Mouse (Mus musculus): ENCODE measurements at regions not wholly inside any gene's neighbourhood (a gene's known extent, or its start where the extent isn't known, plus 50 kb on each side); places are given as distances from the start of the nearest gene placed in this dataset.

- H3K9me3 ChIP-seq (ENCODE audit: low read length), result peaks cover 17% of the 10 kb centered on the region
- H3K27me3 ChIP-seq (ENCODE audit: insufficient read depth, low read length), result no peaks in the 10 kb centered on the region
- no peak overlapping the region for H3K4me3 ChIP-seq (replicated peaks; ENCODE audit: low read length)
- no peaks in the 10 kb centered on the region for H3K36me3 ChIP-seq (ENCODE audit: insufficient read depth, low read length)
- H3K4me1 ChIP-seq (replicated peaks; ENCODE audit: low read depth, low read length), result peaks cover 25% of the 10 kb centered on the region
- TF ChIP-seq CTCF (conservative IDR thresholded peaks at IDR 0.05; ENCODE audit: low read length), result no peak
- TF ChIP-seq NANOG (IDR thresholded peaks at IDR 0.05; ENCODE audit: borderline replicate concordance, low read length), result no peak
- TF ChIP-seq POU5F1 (IDR thresholded peaks at IDR 0.05; ENCODE audit: borderline replicate concordance, low read length), result no peak
These were observed 73.8 kb upstream of the Gm9887 start for GRCm38 (mm10) chr12:69446085-69446467.

- no peaks in the 10 kb centered on the region for H3K36me3 ChIP-seq (ENCODE audit: insufficient read depth, low read length)
These were observed 70.1 kb upstream of the Gm9887 start for GRCm38 (mm10) chr12:69442321-69442720.

GRCm38 (mm10) chr12:69441764-69442163 lies 69.5 kb upstream of the Gm9887 start:
- H3K27me3 ChIP-seq (ENCODE audit: insufficient read depth, low read length), result no peaks in the 10 kb centered on the region
- H3K9me3 ChIP-seq (ENCODE audit: low read length), result peaks cover 27% of the 10 kb centered on the region
- TF ChIP-seq POU5F1 (IDR thresholded peaks at IDR 0.05; ENCODE audit: borderline replicate concordance, low read length) (no peak), NANOG (IDR thresholded peaks at IDR 0.05; ENCODE audit: borderline replicate concordance, low read length) (no peak), CTCF (conservative IDR thresholded peaks at IDR 0.05; ENCODE audit: low read length) (no peak)
- H3K4me1 ChIP-seq (replicated peaks; ENCODE audit: low read depth, low read length), result peaks cover 20% of the 10 kb centered on the region
- no peaks in the 10 kb centered on the region for H3K36me3 ChIP-seq (ENCODE audit: insufficient read depth, low read length)
- no peak overlapping the region for H3K4me3 ChIP-seq (replicated peaks; ENCODE audit: low read length)

More at GRCm38 (mm10) chr12:69442321-69442720, 70.1 kb upstream of the Gm9887 start:
- Histone ChIP-seq H3K4me1 (replicated peaks; ENCODE audit: low read depth, low read length) (peaks cover 21% of the 10 kb centered on the region), H3K4me3 (replicated peaks; ENCODE audit: low read length) (no peak overlapping the region), H3K27me3 (ENCODE audit: insufficient read depth, low read length) (no peaks in the 10 kb centered on the region), H3K9me3 (ENCODE audit: low read length) (peaks cover 27% of the 10 kb centered on the region)
- TF ChIP-seq NANOG (IDR thresholded peaks at IDR 0.05; ENCODE audit: borderline replicate concordance, low read length) (no peak), CTCF (conservative IDR thresholded peaks at IDR 0.05; ENCODE audit: low read length) (no peak), POU5F1 (IDR thresholded peaks at IDR 0.05; ENCODE audit: borderline replicate concordance, low read length) (no peak)

- peaks cover 11% of the 10 kb centered on the region; the same call in 1 of the 2 replicates for H3K27me3 ChIP-seq (ENCODE audit: insufficient read depth, low read length)
- TF ChIP-seq NANOG (IDR thresholded peaks at IDR 0.05; ENCODE audit: borderline replicate concordance, low read length) (no peak), POU5F1 (IDR thresholded peaks at IDR 0.05; ENCODE audit: borderline replicate concordance, low read length) (no peak), CTCF (conservative IDR thresholded peaks at IDR 0.05; ENCODE audit: low read length) (no peak)
- peaks cover 28% of the 10 kb centered on the region for H3K9me3 ChIP-seq (ENCODE audit: low read length)
- peaks cover 19% of the 10 kb centered on the region for H3K4me1 ChIP-seq (replicated peaks; ENCODE audit: low read depth, low read length)
- H3K36me3 ChIP-seq (ENCODE audit: insufficient read depth, low read length), result no peaks in the 10 kb centered on the region
- no peak overlapping the region for H3K4me3 ChIP-seq (replicated peaks; ENCODE audit: low read length)
These were observed 66.0 kb upstream of the Gm9887 start for GRCm38 (mm10) chr12:69438271-69438670.

- Histone ChIP-seq H3K4me3 (replicated peaks; ENCODE audit: low read length) (no peak overlapping the region), H3K27me3 (ENCODE audit: insufficient read depth, low read length) (peaks cover 11% of the 10 kb centered on the region; the same call in 1 of the 2 replicates), H3K9me3 (ENCODE audit: low read length) (peaks cover 18% of the 10 kb centered on the region), H3K4me1 (replicated peaks; ENCODE audit: low read depth, low read length) (peaks cover 19% of the 10 kb centered on the region), H3K36me3 (ENCODE audit: insufficient read depth, low read length) (no peaks in the 10 kb centered on the region)
- TF ChIP-seq POU5F1 (IDR thresholded peaks at IDR 0.05; ENCODE audit: borderline replicate concordance, low read length), result no peak
- TF ChIP-seq CTCF (conservative IDR thresholded peaks at IDR 0.05; ENCODE audit: low read length), result no peak
- no peak for TF ChIP-seq NANOG (IDR thresholded peaks at IDR 0.05; ENCODE audit: borderline replicate concordance, low read length)
These were observed 64.7 kb upstream of the Gm9887 start for GRCm38 (mm10) chr12:69436839-69437501.

- peaks cover 16% of the 10 kb centered on the region for H3K9me3 ChIP-seq (ENCODE audit: low read length)
- H3K4me1 ChIP-seq (replicated peaks; ENCODE audit: low read depth, low read length), result peaks cover 19% of the 10 kb centered on the region
- TF ChIP-seq POU5F1 (IDR thresholded peaks at IDR 0.05; ENCODE audit: borderline replicate concordance, low read length) (no peak), CTCF (conservative IDR thresholded peaks at IDR 0.05; ENCODE audit: low read length) (no peak), NANOG (IDR thresholded peaks at IDR 0.05; ENCODE audit: borderline replicate concordance, low read length) (no peak)
- peaks cover 11% of the 10 kb centered on the region; the same call in 1 of the 2 replicates for H3K27me3 ChIP-seq (ENCODE audit: insufficient read depth, low read length)
- H3K36me3 ChIP-seq (ENCODE audit: insufficient read depth, low read length), result no peaks in the 10 kb centered on the region
- no peak overlapping the region for H3K4me3 ChIP-seq (replicated peaks; ENCODE audit: low read length)
These were observed 62.1 kb upstream of the Gm9887 start for GRCm38 (mm10) chr12:69434315-69434714.

GRCm38 (mm10) chr12:69432086-69432485 lies 59.8 kb upstream of the Gm9887 start:
- H3K4me3 ChIP-seq (replicated peaks; ENCODE audit: low read length), result no peak overlapping the region
- TF ChIP-seq POU5F1 (IDR thresholded peaks at IDR 0.05; ENCODE audit: borderline replicate concordance, low read length) (no peak), CTCF (conservative IDR thresholded peaks at IDR 0.05; ENCODE audit: low read length) (no peak), NANOG (IDR thresholded peaks at IDR 0.05; ENCODE audit: borderline replicate concordance, low read length) (no peak)
- peaks cover 20% of the 10 kb centered on the region for H3K4me1 ChIP-seq (replicated peaks; ENCODE audit: low read depth, low read length)
- peaks cover 11% of the 10 kb centered on the region; the same call in 1 of the 2 replicates for H3K27me3 ChIP-seq (ENCODE audit: insufficient read depth, low read length)
- no peaks in the 10 kb centered on the region for H3K36me3 ChIP-seq (ENCODE audit: insufficient read depth, low read length)
- peaks cover 16% of the 10 kb centered on the region for H3K9me3 ChIP-seq (ENCODE audit: low read length)

- Histone ChIP-seq H3K36me3 (ENCODE audit: insufficient read depth, low read length) (no peaks in the 10 kb centered on the region), H3K27me3 (ENCODE audit: insufficient read depth, low read length) (peaks cover 1% of the 10 kb centered on the region), H3K4me3 (replicated peaks; ENCODE audit: low read length) (no peak overlapping the region), H3K9me3 (ENCODE audit: low read length) (peaks cover 12% of the 10 kb centered on the region), H3K4me1 (replicated peaks; ENCODE audit: low read depth, low read length) (peaks cover 18% of the 10 kb centered on the region)
- no peak for TF ChIP-seq CTCF (conservative IDR thresholded peaks at IDR 0.05; ENCODE audit: low read length)
- no peak for TF ChIP-seq NANOG (IDR thresholded peaks at IDR 0.05; ENCODE audit: borderline replicate concordance, low read length)
- no peak for TF ChIP-seq POU5F1 (IDR thresholded peaks at IDR 0.05; ENCODE audit: borderline replicate concordance, low read length)
These were observed 55.9 kb upstream of the Gm9887 start for GRCm38 (mm10) chr12:69428108-69428507.

Data from E14TG2a.4 (cell line).